Mouse (Mus musculus): ENCODE measurements around the gene Myo3b. TPM values are rescaled to one million over a fixed set of nuclear protein-coding genes. Genes with fewer than 3 reads are reported as not detected.

The Myo3b gene
- total and polyA plus RNA-seq, 2 experiments = not detected

- no peak for TF ChIP-seq POLR2A (IDR thresholded peaks at IDR 0.05; ENCODE audit: extremely low read depth, insufficient read depth, low read length)
- TF ChIP-seq CTCF (IDR thresholded peaks at IDR 0.05; ENCODE audit: low read depth, low read length) = no peak
- WGBS = 51% methylated on average over 3 of the region's 3 CpGs
Observed at GRCm38 (mm10) chr2:70292776-70293175, 253.8 kb downstream of the Myo3b start.

GRCm38 (mm10) chr2:70302905-70303304 lies 264.0 kb downstream of the Myo3b start:
- H3K79me2 ChIP-seq (ENCODE audit: control insufficient read depth, insufficient read depth, low read length) = no peaks in the 10 kb centered on the region
- H3K4me1 ChIP-seq (ENCODE audit: control insufficient read depth, insufficient read depth, low read length) = no peaks in the 10 kb centered on the region
- no peaks in the 10 kb centered on the region for H3K27me3 ChIP-seq (ENCODE audit: control insufficient read depth, insufficient read depth, low read length)
- no peaks in the 10 kb centered on the region for H3K36me3 ChIP-seq (ENCODE audit: control insufficient read depth, insufficient read depth, low read length)
- no peak overlapping the region for H3K27ac ChIP-seq (replicated peaks; ENCODE audit: insufficient read depth, low read depth, low read length)
- H3K4me3 ChIP-seq (ENCODE audit: insufficient read depth, low read depth, low read length) = no peak overlapping the region
- no peak overlapping the region for H3K9ac ChIP-seq (ENCODE audit: low read depth, low read length)
- TF ChIP-seq CTCF (IDR thresholded peaks at IDR 0.05; ENCODE audit: low read depth, low read length) (no peak), POLR2A (IDR thresholded peaks at IDR 0.05; ENCODE audit: extremely low read depth, insufficient read depth, low read length) (no peak)
- no peak for DNase-seq (ENCODE audit: extremely low read depth, low read depth, low spot score)

More at GRCm38 (mm10) chr2:70292776-70293175, 253.8 kb downstream of the Myo3b start:
- Histone ChIP-seq H3K27ac (replicated peaks; ENCODE audit: insufficient read depth, low read depth, low read length) (no peak overlapping the region), H3K79me2 (ENCODE audit: control insufficient read depth, insufficient read depth, low read length) (no peaks in the 10 kb centered on the region), H3K36me3 (ENCODE audit: control insufficient read depth, insufficient read depth, low read length) (no peaks in the 10 kb centered on the region), H3K4me3 (ENCODE audit: insufficient read depth, low read depth, low read length) (no peak overlapping the region), H3K4me1 (ENCODE audit: control insufficient read depth, insufficient read depth, low read length) (no peaks in the 10 kb centered on the region), H3K27me3 (ENCODE audit: control insufficient read depth, insufficient read depth, low read length) (no peaks in the 10 kb centered on the region; the same call in 1 of the 2 replicates), H3K9ac (ENCODE audit: low read depth, low read length) (no peak overlapping the region)
- DNase-seq (ENCODE audit: extremely low read depth, low read depth, low spot score) = no peak

DNA sequence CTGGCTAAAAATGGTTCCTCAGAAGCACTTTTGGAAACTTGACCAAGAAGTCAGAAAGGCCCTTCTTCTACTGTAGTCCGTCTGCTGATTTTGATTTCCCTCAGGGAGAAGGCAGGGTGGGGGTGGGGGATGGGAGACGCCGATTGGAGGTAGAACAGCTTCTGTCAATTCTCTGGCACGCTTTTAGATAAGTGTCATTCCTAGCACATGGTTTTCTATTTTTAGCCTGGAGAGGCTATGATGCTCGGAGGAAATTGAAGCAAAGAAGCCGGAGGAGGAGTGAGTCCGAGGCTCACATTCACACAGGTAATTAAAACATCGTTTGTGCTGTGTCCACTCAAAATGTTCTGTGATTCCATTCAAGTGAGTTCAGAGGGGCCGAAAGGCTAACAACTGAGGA lies 276.2 kb downstream of the Myo3b start:
- DNase-seq (ENCODE audit: extremely low read depth, low read depth, low spot score) = no peak
- Histone ChIP-seq H3K9ac (ENCODE audit: low read depth, low read length) (no peak overlapping the region), H3K4me1 (ENCODE audit: control insufficient read depth, insufficient read depth, low read length) (no peaks in the 10 kb centered on the region), H3K79me2 (ENCODE audit: control insufficient read depth, insufficient read depth, low read length) (no peaks in the 10 kb centered on the region), H3K36me3 (ENCODE audit: control insufficient read depth, insufficient read depth, low read length) (no peaks in the 10 kb centered on the region), H3K4me3 (ENCODE audit: insufficient read depth, low read depth, low read length) (no peak overlapping the region), H3K27me3 (ENCODE audit: control insufficient read depth, insufficient read depth, low read length) (no peaks in the 10 kb centered on the region), H3K27ac (replicated peaks; ENCODE audit: insufficient read depth, low read depth, low read length) (no peak overlapping the region)
- TF ChIP-seq POLR2A (IDR thresholded peaks at IDR 0.05; ENCODE audit: extremely low read depth, insufficient read depth, low read length) (no peak), CTCF (IDR thresholded peaks at IDR 0.05; ENCODE audit: low read depth, low read length) (no peak)
- WGBS = 60% methylated on average over 9 of the region's 9 CpGs

DNA sequence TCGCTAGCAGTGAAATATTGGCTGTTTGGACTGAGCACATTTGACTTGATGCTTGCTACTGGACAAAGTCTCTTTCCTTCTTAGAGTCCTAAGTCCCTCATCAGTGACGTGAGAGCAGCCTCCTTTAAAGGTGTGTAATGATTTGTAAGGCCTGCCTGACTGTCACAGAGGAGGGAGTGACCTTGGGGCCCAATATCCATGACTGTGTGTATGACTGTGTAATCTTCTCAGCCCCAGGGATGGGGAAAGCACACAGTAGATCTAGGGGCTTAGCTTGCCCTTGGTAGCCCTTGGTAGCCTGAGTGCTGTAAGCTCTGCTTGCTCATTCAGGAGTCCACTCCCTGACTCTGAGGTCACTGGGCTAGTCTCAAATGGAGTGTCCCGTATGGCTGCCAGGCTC lies 276.8 kb downstream of the Myo3b start:
- H3K4me1 ChIP-seq (ENCODE audit: control insufficient read depth, insufficient read depth, low read length) = no peaks in the 10 kb centered on the region
- WGBS = 83% methylated on average over 3 of the region's 3 CpGs
- no peak overlapping the region for H3K27ac ChIP-seq (replicated peaks; ENCODE audit: insufficient read depth, low read depth, low read length)
- no peak for TF ChIP-seq POLR2A (IDR thresholded peaks at IDR 0.05; ENCODE audit: extremely low read depth, insufficient read depth, low read length)
- no peak for TF ChIP-seq CTCF (IDR thresholded peaks at IDR 0.05; ENCODE audit: low read depth, low read length)
- no peaks in the 10 kb centered on the region for H3K79me2 ChIP-seq (ENCODE audit: control insufficient read depth, insufficient read depth, low read length)
- no peaks in the 10 kb centered on the region for H3K36me3 ChIP-seq (ENCODE audit: control insufficient read depth, insufficient read depth, low read length)
- no peaks in the 10 kb centered on the region for H3K27me3 ChIP-seq (ENCODE audit: control insufficient read depth, insufficient read depth, low read length)
- no peak for DNase-seq (ENCODE audit: extremely low read depth, low read depth, low spot score)
- no peak overlapping the region for H3K9ac ChIP-seq (ENCODE audit: low read depth, low read length)
- no peak overlapping the region for H3K4me3 ChIP-seq (ENCODE audit: insufficient read depth, low read depth, low read length)

- no peak overlapping the region for H3K27ac ChIP-seq (replicated peaks; ENCODE audit: insufficient read depth, low read depth, low read length)
- H3K9ac ChIP-seq (ENCODE audit: low read depth, low read length) = no peak overlapping the region
- H3K4me3 ChIP-seq (ENCODE audit: insufficient read depth, low read depth, low read length) = no peak overlapping the region
- H3K4me1 ChIP-seq (ENCODE audit: control insufficient read depth, insufficient read depth, low read length) = no peaks in the 10 kb centered on the region
- H3K36me3 ChIP-seq (ENCODE audit: control insufficient read depth, insufficient read depth, low read length) = no peaks in the 10 kb centered on the region
- no peak for TF ChIP-seq CTCF (IDR thresholded peaks at IDR 0.05; ENCODE audit: low read depth, low read length)
- TF ChIP-seq POLR2A (IDR thresholded peaks at IDR 0.05; ENCODE audit: extremely low read depth, insufficient read depth, low read length) = no peak
- 67% methylated on average over 6 of the region's 6 CpGs for WGBS
- H3K79me2 ChIP-seq (ENCODE audit: control insufficient read depth, insufficient read depth, low read length) = no peaks in the 10 kb centered on the region
- no peak for DNase-seq (ENCODE audit: extremely low read depth, low read depth, low spot score)
- H3K27me3 ChIP-seq (ENCODE audit: control insufficient read depth, insufficient read depth, low read length) = no peaks in the 10 kb centered on the region
Observed at GRCm38 (mm10) chr2:70317850-70318249, 278.9 kb downstream of the Myo3b start.

DNA sequence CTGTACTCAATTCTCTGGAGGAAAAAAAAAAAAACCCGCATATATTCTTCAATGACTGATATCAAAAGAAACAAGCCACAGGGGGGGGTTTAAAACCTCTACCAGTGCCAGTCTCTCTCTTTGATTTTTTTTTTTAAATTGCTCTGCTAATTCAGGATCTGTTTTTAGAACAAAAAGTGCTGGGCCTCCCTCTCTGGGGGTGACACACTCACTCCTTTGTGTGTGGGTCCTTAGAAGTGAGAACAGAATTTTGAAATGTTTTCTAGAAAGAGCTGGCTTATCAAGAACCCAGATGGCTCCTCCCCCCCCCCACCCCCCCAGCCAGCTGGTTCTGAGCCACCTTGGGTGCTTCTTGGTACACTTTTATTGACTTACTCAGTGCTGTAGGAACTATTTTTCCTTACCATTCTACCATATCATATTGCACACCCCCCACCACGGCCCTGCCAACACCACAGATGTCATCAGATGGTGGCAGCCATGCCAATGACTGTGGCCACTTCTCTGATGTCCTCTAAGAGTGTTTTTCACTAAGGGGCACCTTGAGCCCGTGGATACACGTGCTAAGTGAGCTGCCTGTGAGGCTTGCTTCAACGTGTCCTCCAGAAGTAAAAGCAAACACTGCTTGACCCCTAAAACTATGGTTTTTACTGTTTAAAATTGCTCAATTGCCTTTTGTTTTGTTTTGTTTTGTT lies 280.1 kb downstream of the Myo3b start:
- 72% methylated on average over 5 of the region's 5 CpGs for WGBS

More for the DNA sequence above, 280.1 kb downstream of the Myo3b start:
- Histone ChIP-seq H3K27ac (replicated peaks; ENCODE audit: insufficient read depth, low read depth, low read length) (no peak overlapping the region), H3K9ac (ENCODE audit: low read depth, low read length) (no peak overlapping the region), H3K79me2 (ENCODE audit: control insufficient read depth, insufficient read depth, low read length) (no peaks in the 10 kb centered on the region), H3K36me3 (ENCODE audit: control insufficient read depth, insufficient read depth, low read length) (no peaks in the 10 kb centered on the region), H3K4me3 (ENCODE audit: insufficient read depth, low read depth, low read length) (no peak overlapping the region), H3K4me1 (ENCODE audit: control insufficient read depth, insufficient read depth, low read length) (no peaks in the 10 kb centered on the region), H3K27me3 (ENCODE audit: control insufficient read depth, insufficient read depth, low read length) (no peaks in the 10 kb centered on the region)
- no peak for DNase-seq (ENCODE audit: extremely low read depth, low read depth, low spot score)
- no peak for TF ChIP-seq POLR2A (IDR thresholded peaks at IDR 0.05; ENCODE audit: extremely low read depth, insufficient read depth, low read length)
- no peak for TF ChIP-seq CTCF (IDR thresholded peaks at IDR 0.05; ENCODE audit: low read depth, low read length)

Data from liver, adult 2 months (tissue).